In the genomic region with DNA sequence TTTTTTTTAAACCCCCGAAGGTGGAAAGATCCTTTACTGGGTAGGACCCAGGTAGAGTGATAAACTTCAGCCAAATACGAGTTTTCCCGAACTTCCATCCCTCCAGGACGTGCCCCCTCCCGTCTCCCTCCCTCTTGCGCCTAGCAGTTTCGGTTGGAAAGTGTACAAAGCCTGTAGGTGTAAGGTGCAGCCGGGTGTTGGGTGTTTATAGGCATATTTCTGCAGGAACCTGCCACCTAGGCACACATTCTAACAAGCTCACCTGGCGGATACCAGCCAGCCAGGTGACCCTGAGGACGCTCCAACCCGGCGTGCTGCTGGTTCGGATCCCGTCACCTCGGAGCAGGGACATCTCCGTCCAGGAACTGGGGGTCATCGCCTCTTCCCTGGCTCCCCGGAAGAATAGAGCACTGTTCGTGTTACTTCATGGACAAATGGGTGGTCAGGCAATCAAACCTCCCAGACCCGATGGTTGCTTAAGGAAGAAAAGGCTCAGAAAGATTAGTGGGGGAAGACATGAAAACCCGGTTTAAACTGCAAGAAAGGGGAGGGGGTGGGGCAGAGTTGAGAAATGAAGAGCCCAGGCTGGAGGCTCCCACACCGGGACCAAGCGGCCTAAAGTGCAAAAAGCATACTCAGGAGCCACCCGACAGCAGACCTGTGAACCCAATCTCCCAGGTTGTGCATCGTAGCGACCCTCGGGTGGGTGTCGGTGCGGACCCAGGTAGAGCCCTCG, we compare ENCODE assay signal across 8 mouse cellular contexts. TPM values are rescaled to one million over a fixed set of nuclear protein-coding genes. Genes with fewer than 3 reads are reported as not detected.
DNase-seq lines count a peak whose midpoint lies in the region; ATAC-seq and TF ChIP-seq lines count a peak whose summit lies in the region.

No protein-coding gene starts in this region.

- no peaks in the 10 kb centered on the region for H3K4me1 ChIP-seq in liver, adult 2 months (ENCODE audit: control insufficient read depth, insufficient read depth, low read length)
- H3K4me1 ChIP-seq in bone marrow macrophage, adult 2 months (ENCODE audit: control insufficient read depth, insufficient read depth, low read length) = peaks cover 4% of the 10 kb centered on the region; the same call in 1 of the 2 replicates
- peaks cover 64% of the 10 kb centered on the region for H3K4me1 ChIP-seq in hindbrain, embryonic 10.5 days (replicated peaks)
- H3K4me1 ChIP-seq in liver, postnatal 0 days (ENCODE audit: insufficient read depth) = peaks cover 42% of the 10 kb centered on the region

- H3K27me3 ChIP-seq in liver, adult 2 months (ENCODE audit: control insufficient read depth, insufficient read depth, low read length) = peaks cover 5% of the 10 kb centered on the region
- peaks cover 63% of the 10 kb centered on the region for H3K27me3 ChIP-seq in hindbrain, embryonic 10.5 days (ENCODE audit: insufficient read depth, poor library complexity, severe bottlenecking)
- peaks cover 84% of the 10 kb centered on the region for H3K27me3 ChIP-seq in liver, postnatal 0 days (ENCODE audit: insufficient read depth, low read length)

- WGBS in liver, adult 2 months = 3% methylated on average over 30 of the region's 30 CpGs
- under 1% methylated on average over 30 of the region's 30 CpGs for WGBS in hindbrain, embryonic 10.5 days
- WGBS in liver, postnatal 0 days (ENCODE audit: insufficient replicate concordance) = 1% methylated on average over 30 of the region's 30 CpGs

- no peak for TF ChIP-seq EP300 in liver, postnatal 0 days (IDR thresholded peaks at IDR 0.05; ENCODE audit: low read depth)

- TF ChIP-seq CTCF in liver, adult 2 months (IDR thresholded peaks at IDR 0.05; ENCODE audit: low read depth, low read length) = no peak
- no peak for TF ChIP-seq CTCF in bone marrow macrophage, adult 2 months (IDR thresholded peaks at IDR 0.05; ENCODE audit: low read depth, low read length)
- no peak for TF ChIP-seq CTCF in liver, postnatal 0 days (IDR thresholded peaks at IDR 0.05; ENCODE audit: low read depth)

- no peak overlapping the region; the same call in 1 of the 2 replicates for H3K27ac ChIP-seq in liver, adult 2 months (replicated peaks; ENCODE audit: insufficient read depth, low read depth, low read length)
- H3K27ac ChIP-seq in bone marrow macrophage, adult 2 months (ENCODE audit: insufficient read depth, low read depth, low read length) = no peak overlapping the region
- peak overlapping the region; percentile 96 for H3K27ac ChIP-seq in hindbrain, embryonic 10.5 days
- peak overlapping the region; percentile 62 for H3K27ac ChIP-seq in liver, postnatal 0 days (ENCODE audit: low read depth)

- H3K9me3 ChIP-seq in hindbrain, embryonic 10.5 days = no peaks in the 10 kb centered on the region
- H3K9me3 ChIP-seq in liver, postnatal 0 days (ENCODE audit: low read length) = no peaks in the 10 kb centered on the region

- H3K36me3 ChIP-seq in liver, adult 2 months (ENCODE audit: control insufficient read depth, insufficient read depth, low read length) = no peaks in the 10 kb centered on the region
- H3K36me3 ChIP-seq in hindbrain, embryonic 10.5 days = no peaks in the 10 kb centered on the region
- no peaks in the 10 kb centered on the region for H3K36me3 ChIP-seq in liver, postnatal 0 days (replicated peaks; ENCODE audit: insufficient read depth, low read length)

- no peak for ATAC-seq in liver, postnatal 0 days
- ATAC-seq in erythroid progenitor cell, adult 5-6 weeks (replicated peaks; ENCODE audit: low FRiP score, poor library complexity, severe bottlenecking) = no peak

- no peaks in the 10 kb centered on the region for H3K79me2 ChIP-seq in liver, adult 2 months (ENCODE audit: control insufficient read depth, insufficient read depth, low read length)

- intact Hi-C loops in left cerebral cortex, postnatal 14 days (cut with DNase I) = no loop called here

- peak overlapping the region; percentile 64 for H3K4me3 ChIP-seq in liver, adult 2 months (ENCODE audit: insufficient read depth, low read depth, low read length)
- H3K4me3 ChIP-seq in bone marrow macrophage, adult 2 months (ENCODE audit: insufficient read depth, low read length) = peak overlapping the region; percentile 13; the same call in 1 of the 2 replicates
- peak overlapping the region; percentile 89 for H3K4me3 ChIP-seq in hindbrain, embryonic 10.5 days
- peak overlapping the region; percentile 71 for H3K4me3 ChIP-seq in liver, postnatal 0 days (ENCODE audit: low read depth, low read length)

- H3K9ac ChIP-seq in liver, adult 2 months (ENCODE audit: low read depth, low read length) = peak overlapping the region; percentile 36; the same call in 1 of the 2 replicates
- 0 out of 2 replicates have a peak overlapping the region, but pooled peaks have one; percentile 16 for H3K9ac ChIP-seq in liver, postnatal 0 days (replicated peaks)

- no peak for TF ChIP-seq POLR2A in liver, adult 2 months (IDR thresholded peaks at IDR 0.05; ENCODE audit: extremely low read depth, insufficient read depth, low read length)
- TF ChIP-seq POLR2A in bone marrow macrophage, adult 2 months (IDR thresholded peaks at IDR 0.05; ENCODE audit: borderline replicate concordance, low read depth, low read length) = no peak

- no peak for DNase-seq in liver, adult 2 months (ENCODE audit: extremely low read depth, low read depth, low spot score)
- no peak for DNase-seq in liver
- DNase-seq in hindbrain, embryonic 10.5 days (ENCODE audit: low spot score) = no peak
- DNase-seq in liver, postnatal 0 days = no peak
- no peak for DNase-seq in right cerebral cortex, postnatal 4 days
- DNase-seq in left cerebral cortex, postnatal 14 days (ENCODE audit: low spot score in 2 of 2) = no peak

- H3K4me2 ChIP-seq in liver, postnatal 0 days (ENCODE audit: low read depth, low read length) = peak overlapping the region; percentile 96

RNA-seq across cellular contexts. Expression of a gene that starts 2.1 kb away (rescaled TPM):
- total RNA-seq in liver, adult 2 months (2014; rRNA removed) = 5.3 and 6.0 TPM in 2 replicates
- polyA plus RNA-seq in liver, adult 2 months (2012; rRNA removed) = 2.4 and 5.0 TPM in 2 replicates
- 1.3 and 1.7 TPM in 2 replicates for polyA plus RNA-seq in bone marrow macrophage, adult 2 months (2012; ENCODE audit: insufficient read depth, insufficient read length, missing spikeins)
- 865 and 1,523 TPM in 2 replicates for polyA plus RNA-seq in hindbrain, embryonic 10.5 days (2016; fragmentation: Nextera tagmentation; extraction: Ambion mirVana)
- 35.7 and 38.4 TPM in 2 replicates for polyA plus RNA-seq in liver, postnatal 0 days (2015; fragmentation: Nextera tagmentation; extraction: Ambion mirVana)
- total RNA-seq in left cerebral cortex, postnatal 14 days (2021) = 100 to 1,000 TPM; 102 to 106 TPM
- total RNA-seq in erythroid progenitor cell, adult 5-6 weeks (2015; ENCODE audit: low replicate concordance) = 11.5 and 26.0 TPM in 2 replicates
- total RNA-seq in erythroid progenitor cell, adult 5-6 weeks (2017; ENCODE audit: low replicate concordance) = 5.0 and 5.2 TPM in 2 replicates

RNA-seq across cellular contexts. Expression of a gene that starts 44.8 kb away (rescaled TPM):
- total RNA-seq in liver, adult 2 months (2014; rRNA removed) = 2.3 and 2.4 TPM in 2 replicates
- polyA plus RNA-seq in liver, adult 2 months (2012; rRNA removed) = 3.8 and 4.2 TPM in 2 replicates
- 3.4 and 5.3 TPM in 2 replicates for polyA plus RNA-seq in bone marrow macrophage, adult 2 months (2012; ENCODE audit: insufficient read depth, insufficient read length, missing spikeins)
- 6.9 and 7.4 TPM in 2 replicates for polyA plus RNA-seq in hindbrain, embryonic 10.5 days (2016; fragmentation: Nextera tagmentation; extraction: Ambion mirVana)
- 0.88 and 1.2 TPM in 2 replicates for polyA plus RNA-seq in liver, postnatal 0 days (2015; fragmentation: Nextera tagmentation; extraction: Ambion mirVana)
- total RNA-seq in left cerebral cortex, postnatal 14 days (2021) = 10 to 100 TPM; 24.7 to 25.5 TPM
- total RNA-seq in erythroid progenitor cell, adult 5-6 weeks (2015; ENCODE audit: low replicate concordance) = 1.1 TPM in 1 of 2 replicates, not detected in the other
- 0.13 and 1.1 TPM in 2 replicates for total RNA-seq in erythroid progenitor cell, adult 5-6 weeks (2017; ENCODE audit: low replicate concordance)

Comparison
In these comparisons a context has a peak if more than half of its experiments do, and no peak if none do; other contexts are left out.
1. H3K27ac ChIP-seq: peak in hindbrain, embryonic 10.5 days (single experiment) and liver, postnatal 0 days (single experiment); none in liver, adult 2 months (single experiment) and bone marrow macrophage, adult 2 months (single experiment).
2. H3K4me3 ChIP-seq: peak in every context shown above with its lines; median percentile 89 in hindbrain, embryonic 10.5 days; 71 in liver, postnatal 0 days; 64 in liver, adult 2 months; 13 in bone marrow macrophage, adult 2 months.
3. RNA of a gene that starts 2.1 kb away (polyA plus RNA-seq): 865 to 1,523 TPM in hindbrain, embryonic 10.5 days; 35.7 to 38.4 TPM in liver, postnatal 0 days, 2.4 to 5.0 TPM in liver, adult 2 months and 1.3 to 1.7 TPM in bone marrow macrophage, adult 2 months; every median in the first group is over 10 times any median in the second.